Mouse (Mus musculus) midbrain, postnatal 0 days (tissue): ENCODE measurements around the gene Arhgef3. TPM values are rescaled to one million over a fixed set of nuclear protein-coding genes. Genes with fewer than 3 reads are reported as not detected.

Source experiments
- ATAC-seq: fragments of 200-750 bp; cut with Nextera tagmentation; 2 replicates; pipeline ENCODE4 v1.8.0; 2017; ENCODE audit warnings: moderate number of reproducible peaks, mild to moderate bottlenecking, moderate TSS enrichment, moderate library complexity; ENCODE audit not compliant: low FRiP score
- DNase-seq: peaks from one replicate; pipeline ENCODE4 v3.0.0-alpha.2; 2015; ENCODE audit warnings: low spot score
- H3K27ac ChIP-seq: fragments of 300-500 bp; sonication (generic); 2 replicates; pipeline ENCODE4 v1.5.1; 2014; ENCODE audit warnings: low read depth, mild to moderate bottlenecking, low read length, mixed read lengths
- H3K27me3 ChIP-seq: fragments of 300-500 bp; sonication (generic); 2 replicates; pipeline ENCODE4 v1.6.1; 2014; ENCODE audit warnings: low read length, control low read depth, mixed read lengths; ENCODE audit not compliant: insufficient read depth
- H3K36me3 ChIP-seq: fragments of 300-500 bp; sonication (generic); 2 replicates; pipeline ENCODE4 v1.6.1; 2014; ENCODE audit warnings: low read length, control low read depth, mixed read lengths; ENCODE audit not compliant: insufficient read depth
- H3K4me1 ChIP-seq: fragments of 300-500 bp; sonication (generic); 2 replicates; pipeline ENCODE4 v1.6.1; 2014; ENCODE audit warnings: mild to moderate bottlenecking, control low read depth, antibody characterized with exemption, low read length, mixed read lengths; ENCODE audit not compliant: insufficient read depth
- H3K4me2 ChIP-seq: fragments of 300-500 bp; sonication (generic); 2 replicates; pipeline ENCODE4 v1.6.1; 2014; ENCODE audit warnings: low read depth, mild to moderate bottlenecking, low read length, mixed read lengths; ENCODE audit not compliant: poor library complexity, severe bottlenecking
- H3K4me3 ChIP-seq: fragments of 300-500 bp; sonication (generic); 2 replicates; pipeline ENCODE4 v1.5.1; 2014; ENCODE audit warnings: low read depth, mild to moderate bottlenecking, low read length, moderate library complexity
- H3K9ac ChIP-seq: fragments of 300-500 bp; sonication (generic); replicated peaks from 2 replicates; pipeline ENCODE4 v1.6.1; 2014; ENCODE audit warnings: mild to moderate bottlenecking, low read length, moderate library complexity, mixed read lengths; ENCODE audit not compliant: poor library complexity, severe bottlenecking
- H3K9me3 ChIP-seq: fragments of 300-500 bp; sonication (generic); 2 replicates; pipeline ENCODE4 v1.6.1; 2016; ENCODE audit warnings: low read length, control low read depth
- CTCF ChIP-seq: IDR thresholded peaks from 2 replicates; pipeline ENCODE4 v1.5.1; 2016; ENCODE audit warnings: antibody characterized with exemption, mild to moderate bottlenecking
- WGBS: fragments of 180-500 bp; shearing (Covaris S2); extraction: QIAGEN DNeasy Blood & Tissue Kit; methylation state at CpG from one replicate; pipeline ENCODE4 v1.1.7; 2014; 5-methylcytosine and 5-hydroxymethylcytosine counted together
- polyA plus RNA-seq: library from polyadenylated mRNA; unstranded; fragments of >200 nt; fragmentation: Nextera tagmentation; extraction: Ambion mirVana; gene quantifications from 2 replicates; pipeline ENCODE4 v1.2.1, GENCODE M21; 2015
- total RNA-seq: library from RNA; depleted of rRNA; stranded (reverse); fragments of >200 nt; gene quantifications from 2 replicates; pipeline ENCODE4 v1.2.3, GENCODE M21; 2014

Gene Arhgef3
- total and polyA plus RNA-seq, 2 experiments from 2014 or later: 13.3 to 17.0 TPM

DNA sequence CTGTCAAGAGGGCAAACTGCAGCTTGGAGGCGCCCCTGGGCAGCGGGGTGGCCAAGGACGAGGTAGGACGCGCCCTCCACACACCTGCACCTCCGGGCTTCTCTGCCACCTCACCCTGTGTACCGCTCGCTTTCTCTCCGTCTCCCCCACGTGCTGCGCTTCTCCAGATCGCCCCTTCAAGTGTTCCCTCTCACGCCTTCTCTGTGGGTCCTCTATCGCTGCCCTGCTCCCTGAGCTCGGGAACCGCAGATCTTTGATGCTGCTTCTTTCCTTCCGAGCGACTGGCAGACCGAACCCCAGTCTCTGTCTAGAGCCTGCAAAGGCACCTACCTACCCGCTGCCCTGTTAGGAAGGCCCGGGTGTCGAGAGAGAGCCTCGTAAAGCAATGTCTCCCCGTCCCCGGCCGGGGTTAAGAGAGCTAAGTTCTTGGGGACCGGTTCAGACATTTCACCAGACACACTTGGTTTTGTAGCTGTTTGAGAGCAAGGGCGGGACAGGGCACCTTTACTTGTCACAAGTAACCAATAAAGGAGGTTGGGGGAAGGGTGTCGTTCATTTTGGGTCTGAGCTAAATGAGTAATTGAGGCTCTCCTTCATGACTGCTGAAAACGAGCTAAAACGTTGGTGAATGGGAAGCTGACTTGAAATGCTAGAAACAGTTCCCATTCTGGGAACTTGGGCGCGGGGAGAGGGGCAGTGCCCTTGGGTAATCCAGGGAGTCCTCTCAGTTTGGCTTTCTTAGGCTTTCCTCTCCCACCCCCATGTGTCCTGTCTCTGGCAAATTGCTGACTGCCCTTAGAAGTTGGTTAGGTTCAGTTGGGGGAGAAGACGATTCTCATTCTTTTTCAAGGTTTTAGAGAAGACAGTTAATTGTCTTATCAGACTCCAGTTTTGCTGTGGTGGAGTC lies 221.8 kb downstream of the Arhgef3 start:
- peak overlapping the region; percentile 87 for H3K4me2 ChIP-seq
- no peaks in the 10 kb centered on the region for H3K9me3 ChIP-seq
- H3K4me1 ChIP-seq: no peaks in the 10 kb centered on the region
- H3K27me3 ChIP-seq: no peaks in the 10 kb centered on the region
- TF ChIP-seq CTCF: no peak
- H3K36me3 ChIP-seq: no peaks in the 10 kb centered on the region
- peak; percentile 23; the same call in 1 of the 2 replicates for ATAC-seq
- no peak overlapping the region for H3K27ac ChIP-seq
- peak overlapping the region; percentile 65 for H3K9ac ChIP-seq
- 4% methylated on average over 34 of the region's 34 CpGs for whole genome bisulfite sequencing
- peak overlapping the region; percentile 54 for H3K4me3 ChIP-seq
- DNase-seq: peak; percentile 20

DNA sequence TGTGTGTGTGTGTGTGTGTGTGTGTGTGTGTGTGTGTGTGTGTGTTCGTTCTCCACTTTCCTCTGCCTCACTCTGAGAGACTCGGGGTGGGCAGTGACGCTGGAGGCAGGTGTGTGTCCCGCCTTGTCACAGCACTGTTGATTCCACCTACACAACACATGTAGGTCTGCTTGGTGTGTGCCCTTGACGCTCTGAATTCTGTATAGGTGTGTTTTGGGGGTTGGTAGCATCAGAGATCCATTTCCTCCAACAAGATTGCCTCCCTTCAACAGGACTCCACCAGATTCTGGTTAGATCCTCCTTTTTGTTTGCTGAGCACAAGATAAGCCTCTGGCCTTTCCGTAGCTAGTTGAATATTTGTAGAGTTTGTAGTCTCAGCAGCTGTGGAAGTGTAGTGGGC lies 222.5 kb downstream of the Arhgef3 start:
- Histone ChIP-seq H3K9me3 (no peaks in the 10 kb centered on the region), H3K27me3 (no peaks in the 10 kb centered on the region), H3K4me3 (peak overlapping the region; percentile 54; the same call in 1 of the 2 replicates), H3K27ac (no peak overlapping the region), H3K4me1 (no peaks in the 10 kb centered on the region), H3K36me3 (no peaks in the 10 kb centered on the region), H3K9ac (no peak overlapping the region), H3K4me2 (peak overlapping the region; percentile 87)
- DNase-seq (no peak), ATAC-seq (no peak)
- WGBS: 65% methylated on average over 6 of the region's 6 CpGs
- TF ChIP-seq CTCF: no peak

DNA sequence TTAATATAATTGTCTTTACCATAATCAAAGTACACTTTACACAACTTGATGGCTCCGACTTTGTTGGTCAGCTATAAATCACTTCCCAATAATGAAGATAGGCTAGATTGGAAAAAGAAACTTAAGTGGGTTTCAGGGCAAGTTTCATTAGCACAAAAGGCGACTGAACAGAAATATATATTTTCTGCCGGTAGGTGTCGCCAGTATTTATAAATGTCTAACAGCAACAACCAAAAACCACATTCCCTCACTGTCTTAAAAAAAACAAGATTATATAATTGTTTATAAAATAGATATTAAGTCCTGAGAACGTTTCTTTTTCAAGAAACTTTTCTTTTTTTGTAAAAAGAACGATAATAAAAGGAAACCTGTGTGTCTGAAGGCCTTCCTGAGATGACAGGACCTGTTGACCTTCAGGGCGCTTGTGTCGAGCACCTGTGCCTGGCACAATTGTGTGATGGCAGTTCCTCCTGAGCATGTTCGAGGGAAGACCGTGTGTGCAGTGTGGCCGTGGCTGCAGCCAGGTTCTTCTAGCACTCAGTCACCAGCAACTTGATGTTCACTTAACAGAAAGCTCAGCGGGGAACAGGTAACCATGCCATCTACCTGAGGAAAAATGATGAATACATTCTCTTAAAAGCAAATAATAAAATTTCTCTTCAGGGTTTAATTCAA lies 223.5 kb downstream of the Arhgef3 start:
- H3K36me3 ChIP-seq: no peaks in the 10 kb centered on the region
- H3K4me1 ChIP-seq: no peaks in the 10 kb centered on the region
- 37% methylated on average over 12 of the region's 12 CpGs for WGBS
- no peaks in the 10 kb centered on the region for H3K9me3 ChIP-seq
- no peak overlapping the region for H3K4me2 ChIP-seq
- ATAC-seq (no peak), DNase-seq (peak; percentile 84)
- TF ChIP-seq CTCF: peak; percentile 74
- H3K27ac ChIP-seq: no peak overlapping the region
- H3K27me3 ChIP-seq: no peaks in the 10 kb centered on the region
- H3K4me3 ChIP-seq: no peak overlapping the region
- H3K9ac ChIP-seq: no peak overlapping the region

DNA sequence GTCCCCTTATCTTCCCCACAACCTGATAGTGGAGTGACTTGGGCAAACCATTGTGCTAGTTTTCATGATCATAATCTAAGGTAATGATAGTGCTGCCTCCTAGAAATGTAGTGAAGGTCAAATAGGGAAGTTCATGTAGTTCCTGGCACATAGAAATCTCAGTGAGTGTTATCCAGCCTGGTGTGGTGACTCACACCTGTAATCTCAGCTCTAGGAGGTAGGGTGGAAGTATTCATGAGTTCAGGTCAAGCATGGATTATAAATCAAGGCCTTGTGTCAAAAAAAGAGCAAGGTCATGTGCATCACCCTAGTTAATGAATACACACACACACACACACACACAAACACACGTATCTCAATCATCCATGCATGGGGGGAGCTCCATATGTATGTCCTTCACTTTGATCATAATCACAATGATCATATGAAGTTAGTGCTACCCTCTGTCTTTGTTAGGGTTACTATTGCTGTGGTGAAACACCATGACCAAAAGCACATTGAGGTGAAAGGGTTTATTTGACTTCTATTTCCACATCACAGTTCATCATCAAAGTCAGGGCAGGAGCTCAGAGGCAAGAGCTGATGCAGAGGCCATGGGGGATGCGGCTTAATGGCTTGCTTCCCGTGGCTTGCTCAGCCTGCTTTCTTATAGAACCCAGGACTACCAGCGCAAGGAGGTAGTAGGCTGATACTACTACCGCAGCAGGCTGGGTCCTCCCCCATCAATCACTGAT lies 226.2 kb downstream of the Arhgef3 start:
- Histone ChIP-seq H3K4me1 (no peaks in the 10 kb centered on the region), H3K27ac (no peak overlapping the region), H3K9ac (no peak overlapping the region), H3K9me3 (no peaks in the 10 kb centered on the region), H3K27me3 (no peaks in the 10 kb centered on the region), H3K4me2 (no peak overlapping the region), H3K4me3 (no peak overlapping the region), H3K36me3 (no peaks in the 10 kb centered on the region)
- no peak for TF ChIP-seq CTCF
- ATAC-seq: no peak
- 75% methylated on average over 5 of the region's 5 CpGs for WGBS
- DNase-seq: no peak

DNA sequence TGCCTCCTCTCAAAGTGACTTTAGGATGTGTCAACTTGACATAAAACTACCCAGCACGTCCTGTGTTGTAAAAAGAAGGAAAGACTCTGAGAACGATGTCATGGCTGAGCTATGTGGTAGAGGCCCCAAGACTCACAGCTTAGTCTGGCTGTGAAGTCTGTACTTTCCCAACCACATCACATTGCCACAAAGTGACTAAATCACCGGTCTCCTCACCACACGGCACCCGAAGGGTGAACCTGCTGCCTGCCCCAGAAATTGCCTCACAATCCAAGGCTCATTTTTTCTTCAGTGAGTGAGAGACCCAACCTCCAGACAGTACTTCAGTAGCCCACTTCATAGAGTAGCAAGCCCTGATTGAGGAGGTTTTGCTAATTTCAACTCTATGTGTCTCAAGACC lies 226.8 kb downstream of the Arhgef3 start:
- no peak overlapping the region for H3K27ac ChIP-seq
- 83% methylated on average over 5 of the region's 5 CpGs for WGBS
- DNase-seq (no peak), ATAC-seq (no peak)
- no peak overlapping the region for H3K9ac ChIP-seq
- no peaks in the 10 kb centered on the region for H3K27me3 ChIP-seq
- H3K4me3 ChIP-seq: no peak overlapping the region
- H3K4me2 ChIP-seq: no peak overlapping the region
- no peak for TF ChIP-seq CTCF
- H3K4me1 ChIP-seq: no peaks in the 10 kb centered on the region
- H3K9me3 ChIP-seq: no peaks in the 10 kb centered on the region
- no peaks in the 10 kb centered on the region for H3K36me3 ChIP-seq
